Mouse (Mus musculus) hindbrain, embryonic 15.5 days (tissue): ENCODE measurements at regions not wholly inside any gene's neighbourhood (a gene's known extent, or its start where the extent isn't known, plus 50 kb on each side); places are given as distances from the start of the nearest gene placed in this dataset.
A peak's percentile ranks its signal among the peaks of the same experiment; 100 is the strongest.
"Not testable (repeated sequence)": the region's sequence is repeated elsewhere in the genome, so short reads cannot be mapped to it uniquely, and the experiment has no call there.

Experiments used
- ATAC-seq: fragments of 200-750 bp; cut with Nextera tagmentation; 2 replicates; pipeline ENCODE4 v1.8.0; 2017; ENCODE audit warnings: low read depth, moderate number of reproducible peaks, moderate TSS enrichment; ENCODE audit not compliant: low FRiP score
- H3K27ac ChIP-seq: fragments of 300-500 bp; sonication (generic); replicated peaks from 2 replicates; pipeline ENCODE4 v1.5.1; 2015; ENCODE audit warnings: mild to moderate bottlenecking, inconsistent platforms
- H3K27me3 ChIP-seq: fragments of 300-500 bp; sonication (generic); 2 replicates; pipeline ENCODE4 v1.6.1; 2015; ENCODE audit warnings: control low read depth, inconsistent platforms
- H3K36me3 ChIP-seq: fragments of 300-500 bp; sonication (generic); 2 replicates; pipeline ENCODE4 v1.6.1; 2015; ENCODE audit warnings: control low read depth, inconsistent platforms
- H3K4me1 ChIP-seq: fragments of 300-500 bp; sonication (generic); replicated peaks from 2 replicates; pipeline ENCODE4 v1.6.1; 2015; ENCODE audit warnings: control low read depth, inconsistent platforms
- H3K4me2 ChIP-seq: fragments of 300-500 bp; sonication (generic); 2 replicates; pipeline ENCODE4 v1.6.1; 2015; ENCODE audit warnings: moderate library complexity, mild to moderate bottlenecking, inconsistent platforms
- H3K4me3 ChIP-seq: fragments of 300-500 bp; sonication (generic); 2 replicates; pipeline ENCODE4 v1.5.1; 2015; ENCODE audit warnings: mild to moderate bottlenecking, inconsistent platforms
- H3K9ac ChIP-seq: fragments of 300-500 bp; sonication (generic); 2 replicates; pipeline ENCODE4 v1.6.1; 2015; ENCODE audit warnings: inconsistent platforms
- H3K9me3 ChIP-seq: fragments of 300-500 bp; sonication (generic); 2 replicates; pipeline ENCODE4 v1.6.1; 2016; ENCODE audit warnings: control low read depth, inconsistent platforms
- WGBS: fragments of 180-500 bp; shearing (Covaris S2); methylation state at CpG from one replicate; pipeline ENCODE4 v1.1.7; 2015; 5-methylcytosine and 5-hydroxymethylcytosine counted together

DNA sequence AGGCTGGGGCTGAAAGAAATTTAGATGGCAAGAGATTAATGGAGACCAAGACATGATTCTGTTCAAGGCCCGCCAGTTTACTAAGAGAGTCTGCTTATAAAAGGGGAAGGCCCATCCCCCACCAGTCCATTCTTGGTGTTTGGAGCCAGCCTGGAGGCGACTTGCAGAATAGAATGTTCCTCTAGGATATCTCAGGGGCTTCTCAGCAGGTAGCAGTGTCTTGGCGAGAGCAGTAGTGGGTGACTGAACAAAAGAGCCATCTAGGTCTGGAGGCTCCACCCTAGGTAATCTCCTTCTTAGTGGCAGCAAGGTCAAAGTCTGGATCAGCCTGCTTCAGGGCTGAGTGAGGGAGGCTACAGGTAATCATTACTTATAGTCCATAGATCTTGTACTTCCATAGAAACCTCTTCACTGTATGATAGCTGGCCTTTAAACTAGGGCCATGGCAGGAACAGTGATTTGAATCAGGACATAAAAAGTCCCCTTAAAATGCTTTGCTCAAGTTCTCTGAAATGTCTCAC lies 166.0 kb upstream of the Gm5538 start:
- not testable (repeated sequence) for H3K9ac ChIP-seq, H3K4me2 ChIP-seq, H3K4me1 ChIP-seq, H3K27ac ChIP-seq, H3K36me3 ChIP-seq, H3K9me3 ChIP-seq, H3K4me3 ChIP-seq, H3K27me3 ChIP-seq, ATAC-seq
- WGBS: 35% methylated on average over 3 of the region's 3 CpGs

DNA sequence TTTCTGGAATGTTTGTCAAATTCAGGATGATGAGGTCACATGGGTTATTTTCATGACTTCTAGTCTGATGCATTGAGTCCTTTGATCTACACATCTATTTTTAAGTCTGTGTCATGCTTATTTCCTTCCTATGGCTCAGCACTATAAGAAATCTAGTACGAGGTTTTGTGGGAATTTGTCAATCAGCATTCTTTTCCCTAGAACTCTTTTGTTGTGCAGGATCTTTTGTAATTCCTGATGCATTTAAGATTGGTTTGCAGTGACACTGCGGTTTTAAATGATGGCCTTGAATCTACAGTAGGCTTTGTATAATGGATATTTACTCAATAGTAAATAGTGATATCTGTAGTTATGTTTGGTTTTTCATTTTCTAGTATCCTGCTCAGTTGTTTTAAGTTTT lies 187.0 kb upstream of the Gm5538 start:
- H3K9ac ChIP-seq: no peak overlapping the region
- no peaks in the 10 kb centered on the region for H3K4me1 ChIP-seq
- WGBS: 44% methylated on average over 2 of the region's 2 CpGs
- no peaks in the 10 kb centered on the region for H3K36me3 ChIP-seq
- H3K27ac ChIP-seq: no peak overlapping the region
- no peaks in the 10 kb centered on the region for H3K9me3 ChIP-seq
- H3K4me3 ChIP-seq: no peak overlapping the region
- no peaks in the 10 kb centered on the region for H3K27me3 ChIP-seq
- H3K4me2 ChIP-seq: no peak overlapping the region
- ATAC-seq: no peak

DNA sequence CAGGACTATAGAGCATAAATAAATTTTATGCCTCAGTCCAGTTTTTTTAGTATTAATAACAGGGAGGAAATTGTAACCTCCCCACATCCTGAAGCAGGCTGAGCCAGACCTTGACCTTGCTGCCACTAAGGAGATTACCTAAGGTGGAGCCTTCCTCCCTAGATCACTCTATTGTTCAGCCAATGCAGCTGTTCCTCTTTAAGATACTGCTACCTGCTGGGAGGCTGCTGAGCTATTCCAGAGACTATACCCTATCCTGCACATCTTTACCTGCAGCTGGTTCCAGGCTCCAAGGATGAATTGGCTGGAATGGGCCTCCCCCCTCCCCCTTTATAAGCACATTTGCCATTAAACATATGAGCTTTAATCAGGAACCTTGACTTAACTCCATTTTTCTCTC lies 189.0 kb upstream of the Gm5538 start:
- H3K4me1 ChIP-seq, H3K36me3 ChIP-seq, H3K4me2 ChIP-seq, H3K27me3 ChIP-seq, H3K27ac ChIP-seq, H3K4me3 ChIP-seq, ATAC-seq, H3K9ac ChIP-seq, H3K9me3 ChIP-seq: not testable (repeated sequence)

DNA sequence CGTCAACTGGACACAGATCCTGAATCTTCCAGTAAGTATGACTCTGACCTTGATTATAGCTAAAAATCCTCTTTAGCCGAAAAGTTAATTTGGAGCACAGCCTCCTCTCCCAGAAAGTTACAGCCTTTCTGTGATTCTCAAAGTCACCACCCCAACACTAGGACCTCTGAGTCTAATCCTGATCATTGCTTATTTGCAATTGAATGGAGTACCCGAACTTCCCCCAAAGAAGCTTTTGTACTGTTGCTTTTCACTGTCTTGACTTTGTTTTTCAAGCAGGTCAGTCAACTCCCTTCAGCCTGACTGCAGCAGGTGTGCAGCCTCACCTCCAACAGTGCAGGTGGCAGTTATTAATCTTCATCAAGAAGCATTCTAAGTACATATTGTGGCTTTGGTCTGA lies 189.7 kb upstream of the Gm5538 start:
- H3K4me2 ChIP-seq, H3K27ac ChIP-seq, ATAC-seq, H3K4me3 ChIP-seq, H3K27me3 ChIP-seq, H3K9me3 ChIP-seq, H3K9ac ChIP-seq, H3K36me3 ChIP-seq, H3K4me1 ChIP-seq: not testable (repeated sequence)
- WGBS: 74% methylated on average over 3 of the region's 3 CpGs

DNA sequence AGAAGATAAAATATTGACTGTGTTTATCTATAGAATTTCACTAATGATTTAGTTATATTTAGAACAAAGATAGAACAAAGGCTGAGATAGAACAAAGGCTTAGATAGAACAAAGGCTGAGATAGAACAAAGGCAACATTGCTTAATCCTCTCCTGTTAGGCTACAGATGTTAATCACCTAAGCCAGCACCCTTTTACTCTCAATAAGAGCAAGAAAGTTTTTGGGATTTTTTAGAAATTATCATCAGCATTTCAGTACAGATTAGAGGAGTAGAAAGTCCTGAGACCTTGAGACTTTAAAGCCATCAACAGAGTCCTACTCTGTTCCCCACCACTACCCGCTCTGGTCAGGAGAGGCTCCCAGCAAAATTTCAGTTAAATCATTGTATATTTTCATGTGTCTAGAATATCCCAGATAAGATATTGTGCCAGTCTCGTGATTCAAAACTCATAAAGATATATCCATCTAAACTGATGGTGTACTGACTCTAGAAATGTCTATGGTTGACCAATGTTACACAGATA lies 187.2 kb upstream of the Igsf10 start:
- H3K27me3 ChIP-seq: no peaks in the 10 kb centered on the region
- no peak overlapping the region for H3K4me2 ChIP-seq
- no peaks in the 10 kb centered on the region for H3K9me3 ChIP-seq
- no peaks in the 10 kb centered on the region for H3K36me3 ChIP-seq
- no peak overlapping the region for H3K27ac ChIP-seq
- H3K4me1 ChIP-seq: no peaks in the 10 kb centered on the region
- WGBS: 87% methylated on average over 2 of the region's 2 CpGs
- H3K4me3 ChIP-seq: no peak overlapping the region
- ATAC-seq: no peak
- H3K9ac ChIP-seq: no peak overlapping the region

DNA sequence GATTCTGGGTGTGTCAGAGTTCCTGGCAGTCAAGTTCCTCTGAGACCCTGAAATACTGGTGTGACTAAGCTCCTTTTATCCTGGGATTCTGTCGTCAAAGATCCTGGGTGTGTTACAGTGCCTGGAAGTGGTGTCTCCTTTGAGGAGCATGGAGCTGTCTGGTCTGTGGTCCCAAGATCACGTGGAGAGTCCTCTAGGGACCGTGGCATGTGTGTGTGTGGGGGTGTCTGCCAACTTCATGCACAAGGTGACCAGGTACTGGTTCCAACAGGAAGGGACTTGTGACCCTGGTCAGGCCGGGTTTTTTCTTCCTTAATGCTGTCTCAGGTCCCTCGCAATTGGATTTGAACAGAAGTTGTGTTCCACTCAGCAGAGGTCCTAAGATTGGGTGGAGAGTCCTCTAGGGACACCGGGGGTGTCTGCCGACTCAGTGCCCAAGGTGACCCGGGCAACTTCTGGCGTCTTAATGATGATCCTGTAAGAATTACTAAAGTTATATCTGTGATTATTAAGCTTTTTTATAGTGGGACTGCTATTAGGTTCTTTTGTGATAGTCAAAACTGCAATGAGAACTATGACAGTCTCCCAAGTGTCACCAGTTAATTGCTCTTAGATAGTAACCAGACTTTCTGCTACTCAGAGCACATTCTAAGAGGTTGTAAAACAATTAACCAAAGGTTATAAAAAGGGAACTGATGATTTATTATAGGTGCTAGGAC lies 186.6 kb upstream of the Igsf10 start:
- Histone ChIP-seq H3K4me1 (no peaks in the 10 kb centered on the region), H3K27me3 (no peaks in the 10 kb centered on the region), H3K9me3 (no peaks in the 10 kb centered on the region), H3K4me2 (no peak overlapping the region), H3K9ac (no peak overlapping the region), H3K36me3 (no peaks in the 10 kb centered on the region), H3K27ac (no peak overlapping the region), H3K4me3 (no peak overlapping the region)
- 88% methylated on average over 9 of the region's 9 CpGs for WGBS
- ATAC-seq: no peak

DNA sequence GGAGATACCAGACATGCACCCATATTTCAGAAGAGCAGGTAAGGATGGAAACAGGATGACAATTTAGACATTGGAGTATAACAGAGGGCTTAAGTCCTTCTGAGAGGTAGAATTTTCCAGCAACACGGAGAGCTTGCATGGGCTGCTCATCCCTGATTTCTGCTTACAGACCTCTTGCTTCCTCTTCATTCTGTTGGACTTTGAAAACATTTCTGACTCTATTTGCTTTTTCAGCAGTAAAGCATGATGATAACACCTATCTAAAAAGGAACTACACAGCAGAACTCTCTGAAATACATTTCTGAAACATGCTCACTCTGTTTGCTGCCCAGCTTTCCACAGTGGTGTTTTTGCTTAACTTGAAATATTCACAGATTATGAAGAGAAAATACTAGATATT lies 176.6 kb upstream of the Igsf10 start:
- no peaks in the 10 kb centered on the region for H3K4me1 ChIP-seq
- 95% methylated on average over 1 of the region's 1 CpGs for WGBS
- no peak overlapping the region for H3K27ac ChIP-seq
- no peaks in the 10 kb centered on the region for H3K36me3 ChIP-seq
- no peaks in the 10 kb centered on the region for H3K27me3 ChIP-seq
- no peak overlapping the region for H3K4me2 ChIP-seq
- H3K9me3 ChIP-seq: no peaks in the 10 kb centered on the region
- no peak overlapping the region for H3K4me3 ChIP-seq
- H3K9ac ChIP-seq: no peak overlapping the region
- no peak for ATAC-seq

DNA sequence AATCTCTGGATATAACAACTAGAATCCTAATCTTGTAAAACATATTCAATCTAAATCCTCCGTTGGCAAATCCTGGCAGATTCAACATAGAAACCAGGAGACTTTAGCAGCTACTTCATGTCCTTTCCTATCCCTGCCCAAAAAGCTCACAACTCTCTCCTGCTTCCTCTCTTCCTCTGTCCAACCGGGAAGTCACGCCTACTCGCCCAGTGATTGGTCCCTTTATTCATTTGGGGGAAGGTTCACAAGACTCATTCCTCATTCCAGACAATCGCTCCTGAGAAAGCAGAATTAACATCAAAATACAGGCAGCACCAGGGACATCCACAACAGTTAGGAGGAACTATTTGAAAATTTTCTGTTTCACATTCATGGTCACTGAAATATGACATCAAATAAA lies 133.9 kb upstream of the Igsf10 start:
- Histone ChIP-seq H3K27me3 (no peaks in the 10 kb centered on the region), H3K4me1 (no peaks in the 10 kb centered on the region), H3K9me3 (no peaks in the 10 kb centered on the region), H3K4me3 (no peak overlapping the region), H3K4me2 (peak overlapping the region; percentile 36), H3K36me3 (no peaks in the 10 kb centered on the region), H3K9ac (no peak overlapping the region), H3K27ac (no peak overlapping the region)
- 0 out of 2 replicates have a peak, but pooled peaks have one; percentile 34 for ATAC-seq
- 15% methylated on average over 5 of the region's 5 CpGs for WGBS

DNA sequence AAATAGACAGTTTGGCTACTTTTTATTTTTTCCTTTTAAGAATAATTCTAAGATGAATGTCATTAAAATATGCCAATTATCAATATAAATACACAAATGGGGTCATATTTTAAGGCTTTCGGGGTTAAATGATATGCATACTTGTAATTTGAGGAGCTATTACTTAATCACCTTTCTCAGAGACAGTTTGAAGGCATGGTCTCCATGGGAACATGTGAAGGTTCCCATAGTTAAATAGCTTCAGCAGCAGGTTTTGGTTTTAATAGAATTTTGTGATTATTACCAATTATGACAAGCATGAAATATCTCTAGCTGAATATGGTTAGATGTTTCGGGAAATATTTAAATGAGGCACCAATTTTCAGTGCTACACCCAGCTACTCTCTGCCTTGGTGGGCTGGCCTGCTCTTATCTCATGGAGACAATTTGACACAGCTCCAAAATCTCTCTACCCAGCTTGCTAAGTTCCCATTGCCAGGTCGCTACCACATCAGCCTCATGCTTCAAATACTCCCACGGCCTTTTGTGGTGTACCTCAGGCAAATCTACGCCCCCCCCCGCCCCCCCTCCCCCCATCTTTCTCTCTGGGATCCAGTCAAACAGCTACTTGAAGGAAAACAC lies 133.4 kb upstream of the Igsf10 start:
- Histone ChIP-seq H3K9me3 (no peaks in the 10 kb centered on the region), H3K4me2 (peak overlapping the region; percentile 36; the same call in 1 of the 2 replicates), H3K36me3 (no peaks in the 10 kb centered on the region), H3K9ac (no peak overlapping the region), H3K4me3 (no peak overlapping the region), H3K27me3 (no peaks in the 10 kb centered on the region), H3K27ac (no peak overlapping the region), H3K4me1 (no peaks in the 10 kb centered on the region)
- no peak for ATAC-seq
- 41% methylated on average over 6 of the region's 6 CpGs for WGBS

DNA sequence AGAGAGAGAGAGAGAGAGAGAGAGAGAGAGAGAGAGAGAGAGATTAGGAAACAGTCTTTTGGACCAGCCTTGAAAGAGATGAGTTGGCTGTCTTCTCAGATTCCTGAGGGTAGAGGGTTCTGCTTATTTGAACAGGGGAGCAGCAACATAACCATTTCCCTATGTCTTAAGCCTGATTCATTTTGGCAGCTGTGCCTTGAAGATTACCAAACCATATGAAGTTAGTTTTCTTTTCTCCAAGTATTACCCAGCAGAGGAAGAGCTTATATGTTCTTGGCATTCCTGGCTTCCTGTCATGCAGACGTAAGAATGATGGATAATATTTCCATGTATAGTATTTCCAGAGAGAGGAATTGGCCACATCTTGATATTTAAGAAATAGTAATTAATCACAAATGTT lies 124.8 kb upstream of the Igsf10 start:
- no peak for ATAC-seq
- Histone ChIP-seq H3K4me1 (no peaks in the 10 kb centered on the region), H3K9ac (no peak overlapping the region), H3K27ac (no peak overlapping the region), H3K27me3 (no peaks in the 10 kb centered on the region), H3K4me2 (no peak overlapping the region), H3K36me3 (no peaks in the 10 kb centered on the region), H3K4me3 (no peak overlapping the region), H3K9me3 (no peaks in the 10 kb centered on the region)
- WGBS: 70% methylated on average over 1 of the region's 1 CpGs

DNA sequence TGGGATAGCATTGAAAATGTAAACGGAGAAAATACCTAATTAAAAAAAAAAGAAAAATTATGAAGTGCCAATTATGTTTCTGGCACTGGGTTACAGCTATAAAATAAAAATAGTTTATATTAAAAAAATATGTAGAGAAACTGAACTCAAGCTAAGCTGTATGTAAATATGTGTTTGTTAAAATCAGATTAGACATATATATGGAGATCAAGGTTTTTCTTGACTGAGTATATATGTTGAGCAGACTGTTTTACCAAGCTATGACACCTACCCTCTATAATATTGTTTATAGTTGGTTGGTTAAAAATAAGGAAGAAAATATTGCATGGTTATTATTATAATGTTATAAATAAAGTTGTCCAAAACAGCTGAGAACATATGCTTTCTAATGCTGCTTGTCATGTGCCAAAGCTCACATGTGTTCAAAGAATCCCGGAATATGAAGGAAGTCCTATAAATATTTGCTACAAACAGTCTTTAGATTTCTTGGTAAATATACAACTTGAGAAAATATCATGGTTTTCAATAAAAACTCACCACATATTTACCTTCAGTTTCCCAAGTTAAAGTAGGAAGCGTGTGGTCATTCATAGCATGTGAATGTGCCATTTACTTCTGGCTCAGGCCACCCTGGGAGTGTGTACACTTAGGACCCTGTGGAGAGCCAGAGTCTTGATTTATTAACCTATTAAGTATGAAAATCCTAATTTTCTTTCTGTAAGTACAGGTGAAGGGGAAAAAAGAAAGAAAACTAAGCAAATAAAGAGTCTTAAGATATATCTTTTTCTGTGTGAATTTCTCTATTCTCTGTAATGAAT lies 118.4 kb upstream of the Igsf10 start:
- H3K4me1 ChIP-seq: no peaks in the 10 kb centered on the region
- no peak overlapping the region for H3K4me2 ChIP-seq
- H3K27ac ChIP-seq: no peak overlapping the region
- WGBS: 87% methylated on average over 3 of the region's 3 CpGs
- H3K4me3 ChIP-seq: no peak overlapping the region
- H3K9ac ChIP-seq: no peak overlapping the region
- no peak for ATAC-seq
- H3K36me3 ChIP-seq: no peaks in the 10 kb centered on the region
- no peaks in the 10 kb centered on the region for H3K9me3 ChIP-seq
- no peaks in the 10 kb centered on the region for H3K27me3 ChIP-seq

DNA sequence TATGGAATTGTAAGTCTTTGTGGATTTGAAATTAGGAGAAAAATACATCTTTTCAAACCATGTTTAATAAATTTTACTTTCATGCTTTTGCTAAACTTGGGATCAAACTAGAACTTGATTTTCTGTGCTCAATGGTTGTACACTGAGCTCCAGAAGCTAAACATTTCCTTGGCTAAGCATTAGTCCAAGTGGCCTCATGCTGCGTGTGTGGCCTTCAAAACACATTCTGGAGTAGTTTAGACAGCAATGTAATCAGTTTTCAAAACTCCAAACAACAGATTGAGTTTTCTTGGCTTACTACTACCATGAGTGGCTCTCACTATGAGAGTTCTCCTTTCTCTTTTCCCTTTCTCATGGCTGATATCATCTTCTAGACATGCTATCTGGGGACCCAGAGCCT lies 112.7 kb upstream of the Igsf10 start:
- Histone ChIP-seq H3K4me2 (no peak overlapping the region), H3K27ac (no peak overlapping the region), H3K4me1 (no peaks in the 10 kb centered on the region), H3K4me3 (no peak overlapping the region), H3K9me3 (no peaks in the 10 kb centered on the region), H3K9ac (no peak overlapping the region), H3K27me3 (no peaks in the 10 kb centered on the region), H3K36me3 (no peaks in the 10 kb centered on the region)
- no peak for ATAC-seq
- WGBS: 97% methylated on average over 1 of the region's 1 CpGs
